Mouse (Mus musculus): ENCODE measurements around the gene Tbl2. TPM values are rescaled to one million over a fixed set of nuclear protein-coding genes. Genes with fewer than 3 reads are reported as not detected.
A peak's percentile ranks its signal among the peaks of the same experiment; 100 is the strongest.

The Tbl2 gene
- polyA plus RNA-seq, 1 experiment from 2014 or later = 15.8 TPM

- H3K4me3 ChIP-seq (replicated peaks) = no peak overlapping the region
- no peaks in the 10 kb centered on the region for H3K4me1 ChIP-seq
- no peaks in the 10 kb centered on the region for H3K9me3 ChIP-seq (replicated peaks)
- peaks cover 64% of the 10 kb centered on the region for H3K36me3 ChIP-seq
- H3K9ac ChIP-seq (replicated peaks) = no peak overlapping the region
- no peak overlapping the region for H3K4me2 ChIP-seq
- WGBS = 94% methylated on average over 4 of the region's 4 CpGs
- H3K27me3 ChIP-seq (replicated peaks) = no peaks in the 10 kb centered on the region
- ATAC-seq (ENCODE audit: low FRiP score) = no peak
- H3K27ac ChIP-seq (replicated peaks) = 0 out of 2 replicates have a peak overlapping the region, but pooled peaks have one; percentile 13
Observed at GRCm38 (mm10) chr5:135161221-135161620, 11.8 kb downstream of the Tbl2 start.

- H3K9me3 ChIP-seq (replicated peaks) = no peaks in the 10 kb centered on the region
- no peaks in the 10 kb centered on the region for H3K27me3 ChIP-seq (replicated peaks)
- 0 out of 2 replicates have a peak overlapping the region, but pooled peaks have one; percentile 13 for H3K27ac ChIP-seq (replicated peaks)
- H3K4me2 ChIP-seq = no peak overlapping the region
- no peaks in the 10 kb centered on the region for H3K4me1 ChIP-seq
- no peak for ATAC-seq (ENCODE audit: low FRiP score)
- WGBS = 93% methylated on average over 7 of the region's 7 CpGs
- peaks cover 60% of the 10 kb centered on the region for H3K36me3 ChIP-seq
- H3K4me3 ChIP-seq (replicated peaks) = no peak overlapping the region
- no peak overlapping the region for H3K9ac ChIP-seq (replicated peaks)
Observed at GRCm38 (mm10) chr5:135161650-135162049, 12.2 kb downstream of the Tbl2 start.

GRCm38 (mm10) chr5:135162361-135162760 is 12.9 kb downstream of the Tbl2 start:
- H3K4me1 ChIP-seq = no peaks in the 10 kb centered on the region
- H3K4me3 ChIP-seq (replicated peaks) = no peak overlapping the region
- peaks cover 53% of the 10 kb centered on the region for H3K36me3 ChIP-seq
- no peaks in the 10 kb centered on the region for H3K9me3 ChIP-seq (replicated peaks)
- H3K27me3 ChIP-seq (replicated peaks) = no peaks in the 10 kb centered on the region
- H3K4me2 ChIP-seq = no peak overlapping the region
- H3K9ac ChIP-seq (replicated peaks) = no peak overlapping the region
- WGBS = 98% methylated on average over 8 of the region's 8 CpGs
- no peak for ATAC-seq (ENCODE audit: low FRiP score)
- no peak overlapping the region for H3K27ac ChIP-seq (replicated peaks)

- Histone ChIP-seq H3K36me3 (peaks cover 50% of the 10 kb centered on the region), H3K9me3 (replicated peaks) (no peaks in the 10 kb centered on the region), H3K4me3 (replicated peaks) (no peak overlapping the region), H3K9ac (replicated peaks) (no peak overlapping the region), H3K4me2 (no peak overlapping the region), H3K27me3 (replicated peaks) (no peaks in the 10 kb centered on the region), H3K27ac (replicated peaks) (no peak overlapping the region), H3K4me1 (peaks cover 4% of the 10 kb centered on the region)
- no peak for ATAC-seq (ENCODE audit: low FRiP score)
- whole genome bisulfite sequencing = 88% methylated on average over 6 of the region's 6 CpGs
Observed at GRCm38 (mm10) chr5:135162821-135163220, 13.4 kb downstream of the Tbl2 start.

- H3K4me2 ChIP-seq = no peak overlapping the region
- 91% methylated on average over 4 of the region's 4 CpGs for WGBS
- H3K4me3 ChIP-seq (replicated peaks) = no peak overlapping the region
- H3K9ac ChIP-seq (replicated peaks) = no peak overlapping the region
- H3K27ac ChIP-seq (replicated peaks) = no peak overlapping the region
- peaks cover 14% of the 10 kb centered on the region for H3K36me3 ChIP-seq
- ATAC-seq (ENCODE audit: low FRiP score) = no peak
- H3K27me3 ChIP-seq (replicated peaks) = no peaks in the 10 kb centered on the region
- H3K9me3 ChIP-seq (replicated peaks) = no peaks in the 10 kb centered on the region
- peaks cover 25% of the 10 kb centered on the region for H3K4me1 ChIP-seq
Observed at GRCm38 (mm10) chr5:135166909-135167308, 17.5 kb downstream of the Tbl2 start.

GRCm38 (mm10) chr5:135167469-135167868 is 18.0 kb downstream of the Tbl2 start:
- no peak overlapping the region for H3K4me3 ChIP-seq (replicated peaks)
- no peaks in the 10 kb centered on the region for H3K27me3 ChIP-seq (replicated peaks)
- H3K27ac ChIP-seq (replicated peaks) = no peak overlapping the region; the same call in 1 of the 2 replicates
- H3K4me1 ChIP-seq = peaks cover 25% of the 10 kb centered on the region
- no peak for ATAC-seq (ENCODE audit: low FRiP score)
- no peak overlapping the region for H3K9ac ChIP-seq (replicated peaks)
- H3K36me3 ChIP-seq = peaks cover 14% of the 10 kb centered on the region
- no peaks in the 10 kb centered on the region for H3K9me3 ChIP-seq (replicated peaks)
- 96% methylated on average over 4 of the region's 4 CpGs for WGBS
- peak overlapping the region; percentile 85 for H3K4me2 ChIP-seq

- Histone ChIP-seq H3K36me3 (peaks cover 19% of the 10 kb centered on the region), H3K9me3 (replicated peaks) (no peaks in the 10 kb centered on the region), H3K27ac (replicated peaks) (peak within 1 kb of the TSS; percentile 100), H3K27me3 (replicated peaks) (no peaks in the 10 kb centered on the region), H3K4me1 (peaks cover 25% of the 10 kb centered on the region), H3K9ac (replicated peaks) (peak within 1 kb of the TSS; percentile 82), H3K4me3 (replicated peaks) (peak within 1 kb of the TSS; percentile 64), H3K4me2 (peak within 1 kb of the TSS; percentile 85)
- ATAC-seq (ENCODE audit: low FRiP score) = peak; percentile 99
- 2% methylated on average over 94 of the region's 95 CpGs for WGBS
Observed at GRCm38 (mm10) chr5:135168063-135169062, 18.9 kb downstream of the Tbl2 start, which contains the start of gene Bcl7b. Gene Bcl7b (plus strand): TSS chr5:135168283.

GRCm38 (mm10) chr5:135169479-135169878 is 20.0 kb downstream of the Tbl2 start:
- H3K27me3 ChIP-seq (replicated peaks) = no peaks in the 10 kb centered on the region
- peak overlapping the region; percentile 64 for H3K4me3 ChIP-seq (replicated peaks)
- peak overlapping the region; percentile 85 for H3K4me2 ChIP-seq
- 84% methylated on average over 5 of the region's 5 CpGs for WGBS
- ATAC-seq (ENCODE audit: low FRiP score) = no peak
- peak overlapping the region; percentile 100; the same call in 1 of the 2 replicates for H3K27ac ChIP-seq (replicated peaks)
- H3K36me3 ChIP-seq = peaks cover 26% of the 10 kb centered on the region
- no peaks in the 10 kb centered on the region for H3K9me3 ChIP-seq (replicated peaks)
- peaks cover 25% of the 10 kb centered on the region for H3K4me1 ChIP-seq
- H3K9ac ChIP-seq (replicated peaks) = peak overlapping the region; percentile 82

- ATAC-seq (ENCODE audit: low FRiP score) = no peak
- Histone ChIP-seq H3K4me1 (peaks cover 25% of the 10 kb centered on the region), H3K27ac (replicated peaks) (no peak overlapping the region), H3K4me2 (no peak overlapping the region), H3K4me3 (replicated peaks) (no peak overlapping the region), H3K27me3 (replicated peaks) (no peaks in the 10 kb centered on the region), H3K9me3 (replicated peaks) (no peaks in the 10 kb centered on the region), H3K9ac (replicated peaks) (no peak overlapping the region), H3K36me3 (peaks cover 43% of the 10 kb centered on the region)
- WGBS = 95% methylated on average over 6 of the region's 6 CpGs
Observed at GRCm38 (mm10) chr5:135171688-135172220, 22.3 kb downstream of the Tbl2 start.

- no peaks in the 10 kb centered on the region for H3K9me3 ChIP-seq (replicated peaks)
- H3K9ac ChIP-seq (replicated peaks) = no peak overlapping the region
- no peaks in the 10 kb centered on the region for H3K27me3 ChIP-seq (replicated peaks)
- 93% methylated on average over 5 of the region's 5 CpGs for WGBS
- peaks cover 20% of the 10 kb centered on the region for H3K4me1 ChIP-seq
- H3K27ac ChIP-seq (replicated peaks) = no peak overlapping the region
- ATAC-seq (ENCODE audit: low FRiP score) = no peak
- peaks cover 54% of the 10 kb centered on the region for H3K36me3 ChIP-seq
- H3K4me3 ChIP-seq (replicated peaks) = no peak overlapping the region
- no peak overlapping the region for H3K4me2 ChIP-seq
Observed at GRCm38 (mm10) chr5:135172986-135173385, 23.5 kb downstream of the Tbl2 start.

- Histone ChIP-seq H3K27me3 (replicated peaks) (no peaks in the 10 kb centered on the region), H3K4me1 (peaks cover 8% of the 10 kb centered on the region), H3K27ac (replicated peaks) (no peak overlapping the region), H3K4me2 (no peak overlapping the region), H3K36me3 (peaks cover 73% of the 10 kb centered on the region), H3K9me3 (replicated peaks) (no peaks in the 10 kb centered on the region), H3K9ac (replicated peaks) (no peak overlapping the region), H3K4me3 (replicated peaks) (no peak overlapping the region)
- ATAC-seq (ENCODE audit: low FRiP score) = no peak
Observed at GRCm38 (mm10) chr5:135175086-135175485, 25.6 kb downstream of the Tbl2 start.

GRCm38 (mm10) chr5:135178523-135178922 is 29.1 kb downstream of the Tbl2 start:
- Histone ChIP-seq H3K27me3 (replicated peaks) (no peaks in the 10 kb centered on the region), H3K4me1 (no peaks in the 10 kb centered on the region), H3K4me3 (replicated peaks) (no peak overlapping the region), H3K4me2 (no peak overlapping the region), H3K9me3 (replicated peaks) (no peaks in the 10 kb centered on the region), H3K9ac (replicated peaks) (no peak overlapping the region), H3K36me3 (peaks cover 82% of the 10 kb centered on the region), H3K27ac (replicated peaks) (no peak overlapping the region)
- ATAC-seq (ENCODE audit: low FRiP score) = no peak
- WGBS = 92% methylated on average over 3 of the region's 3 CpGs
